Mouse (Mus musculus): ENCODE measurements at regions not wholly inside any gene's neighbourhood (a gene's known extent, or its start where the extent isn't known, plus 50 kb on each side); places are given as distances from the start of the nearest gene placed in this dataset.
"Not testable (repeated sequence)": the region's sequence is repeated elsewhere in the genome, so short reads cannot be mapped to it uniquely, and the experiment has no call there.

DNA sequence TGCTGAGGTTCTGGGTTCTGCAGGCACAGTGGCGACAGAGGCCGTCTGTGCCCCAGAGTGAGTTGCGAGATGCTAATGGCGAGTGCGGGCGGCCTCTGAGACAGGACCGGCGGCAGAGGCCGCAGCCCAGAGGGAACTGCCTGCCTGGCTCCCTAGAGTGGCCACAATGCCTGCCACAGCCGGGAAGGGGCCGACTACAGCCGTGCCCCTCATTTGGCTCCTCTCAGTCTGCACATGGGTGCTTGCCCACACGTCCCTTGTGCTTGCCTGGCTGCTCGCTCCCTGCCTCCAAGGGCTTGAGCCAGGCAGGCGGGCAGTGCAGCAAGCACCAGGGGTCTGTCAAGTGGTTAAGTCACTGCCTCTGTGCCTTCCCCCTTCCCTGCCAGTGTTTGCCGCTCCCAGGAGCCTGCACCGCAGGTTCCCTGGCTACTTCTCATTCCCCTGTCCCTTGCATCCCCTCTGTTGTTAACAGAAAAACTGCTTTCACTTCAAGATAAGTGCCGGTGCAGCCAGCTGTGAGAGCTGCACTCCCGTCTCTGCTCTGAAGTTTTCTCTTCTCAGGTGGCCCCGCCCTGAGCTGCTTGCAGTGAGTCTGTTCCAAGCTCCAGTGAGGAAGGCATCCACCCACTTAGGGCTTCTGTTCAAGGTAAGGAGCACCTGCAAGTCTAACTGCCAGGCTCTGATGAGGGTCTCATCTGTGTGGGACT, 64.1 kb upstream of the Tgm3 start:
- ATAC-seq (replicated peaks; ENCODE audit: low read depth, poor library complexity, severe bottlenecking), result 0 out of 2 replicates have a peak, but pooled peaks have one; percentile 8

DNA sequence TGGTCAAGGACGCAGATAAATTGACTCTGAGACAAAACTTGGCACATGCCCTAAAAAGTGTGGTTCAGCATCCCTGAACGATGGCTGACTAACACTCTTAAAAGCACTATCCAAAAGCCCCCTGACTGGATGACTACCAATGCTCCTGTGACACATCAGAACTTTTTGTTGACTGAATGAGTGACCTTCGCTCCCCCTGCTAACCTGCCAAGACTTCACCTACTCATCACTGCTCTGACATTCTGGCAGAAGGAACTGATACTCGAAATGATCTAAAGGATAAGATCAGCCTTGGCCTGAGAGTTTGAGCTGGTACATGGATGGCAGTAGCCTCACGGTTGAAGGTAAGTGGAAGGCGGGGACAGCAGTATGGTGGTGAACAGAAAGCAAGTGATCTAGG, 62.4 kb upstream of the Tgm3 start:
- not testable (repeated sequence) for ATAC-seq (replicated peaks; ENCODE audit: low read depth, poor library complexity, severe bottlenecking)

DNA sequence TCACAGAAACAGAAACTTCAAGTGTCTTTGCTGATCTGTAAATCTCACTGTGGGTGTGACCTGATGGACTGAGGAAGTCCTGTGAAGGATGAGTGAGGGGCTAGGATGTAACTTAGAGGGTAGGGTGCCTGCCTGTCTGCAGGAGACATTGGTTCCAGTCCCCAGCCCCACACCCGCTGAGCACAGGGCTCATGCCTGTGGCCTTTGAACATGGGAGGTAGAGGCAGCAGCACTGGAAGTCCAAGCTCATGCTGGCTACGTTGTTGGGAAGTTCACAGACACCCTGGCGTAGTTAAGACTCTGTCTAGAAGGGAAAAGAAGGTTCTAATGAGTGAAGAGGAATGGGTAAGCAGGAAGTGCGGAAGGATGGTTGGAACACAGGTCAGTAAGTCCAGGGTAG, 59.7 kb upstream of the Tgm3 start:
- no peak for ATAC-seq (replicated peaks; ENCODE audit: low read depth, poor library complexity, severe bottlenecking)

DNA sequence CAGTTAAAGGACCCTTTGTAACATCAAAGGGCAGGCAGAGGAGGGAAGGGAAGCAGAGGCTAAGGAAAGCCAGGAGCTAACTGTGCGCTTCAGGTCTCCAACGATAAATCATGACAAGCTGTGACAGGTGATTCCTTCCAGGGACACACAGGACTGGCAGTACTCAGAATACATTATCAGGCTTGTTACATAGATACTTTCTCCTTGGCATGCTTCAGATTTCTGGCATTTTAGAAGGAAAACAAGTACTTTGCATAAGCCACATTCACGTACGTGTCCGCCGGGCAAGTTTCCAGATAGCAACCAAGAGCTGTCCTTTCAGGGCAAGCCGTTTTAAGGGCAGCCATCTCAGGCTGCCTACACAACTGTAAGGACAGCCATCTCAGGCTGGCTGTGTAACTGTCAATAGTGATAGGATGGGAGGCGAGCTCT, 56.9 kb upstream of the Tgm3 start:
- no peak for ATAC-seq (replicated peaks; ENCODE audit: low read depth, poor library complexity, severe bottlenecking)

DNA sequence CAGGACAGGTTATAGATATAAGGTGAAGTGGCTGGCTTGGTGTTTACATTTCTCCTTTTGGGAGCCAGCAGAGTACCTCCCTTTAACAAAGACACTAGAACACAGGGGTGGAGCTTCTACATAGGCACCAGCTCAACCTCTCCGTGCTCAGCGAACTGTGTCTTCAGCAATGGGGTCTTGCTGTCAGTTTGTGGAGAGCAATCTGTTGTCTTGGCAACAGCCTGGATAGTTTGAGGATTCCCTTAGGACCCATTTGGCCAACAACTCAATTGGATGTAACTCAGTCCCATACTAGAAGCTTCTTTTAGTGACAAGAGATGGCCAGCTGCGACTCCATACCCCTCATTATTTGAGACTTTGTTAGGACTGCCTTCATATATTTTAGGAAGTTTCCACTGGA, 54.0 kb upstream of the Tgm3 start:
- ATAC-seq (replicated peaks; ENCODE audit: low read depth, poor library complexity, severe bottlenecking), result no peak

DNA sequence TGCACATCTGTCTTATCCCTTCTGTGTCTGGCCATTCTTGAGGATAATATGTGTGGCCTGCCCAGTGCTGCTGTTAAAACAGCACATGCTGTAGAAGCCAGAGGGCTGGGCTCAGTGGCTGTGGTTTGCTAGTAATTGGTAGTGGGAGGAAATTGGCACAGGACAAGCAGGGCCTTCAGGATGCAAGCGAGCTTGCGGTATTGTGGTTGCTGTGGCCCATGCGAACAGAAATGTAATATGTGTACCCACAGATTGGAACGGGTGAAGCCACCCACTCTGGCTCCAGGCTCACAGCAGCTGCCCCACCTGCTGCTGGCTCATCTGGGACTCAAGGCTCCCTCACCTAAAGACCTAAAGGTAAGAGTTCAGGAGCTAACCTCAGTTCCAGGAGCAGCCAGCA, 51.8 kb upstream of the Tgm3 start:
- ATAC-seq (replicated peaks; ENCODE audit: low read depth, poor library complexity, severe bottlenecking), result peak; percentile 99

DNA sequence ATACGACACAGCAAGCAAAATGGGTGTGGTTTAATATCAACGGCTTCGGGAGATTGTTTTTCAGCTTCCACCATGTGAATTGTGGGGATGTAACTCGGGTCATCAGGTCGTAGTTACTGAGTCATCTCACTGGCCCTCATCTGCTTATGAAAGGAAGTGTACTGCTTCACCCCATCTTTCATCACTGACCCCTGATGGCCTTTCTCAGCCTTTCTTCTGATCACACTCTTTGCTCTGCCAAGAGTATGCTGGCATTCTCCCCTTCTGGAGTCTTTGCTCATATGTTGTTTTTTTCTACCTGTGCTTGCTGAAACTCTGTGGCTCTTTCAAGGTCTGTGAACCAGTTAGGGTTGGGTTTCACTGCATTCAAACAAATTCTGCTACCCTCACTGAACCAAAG, 50.6 kb upstream of the Tgm3 start:
- no peak for ATAC-seq (replicated peaks; ENCODE audit: low read depth, poor library complexity, severe bottlenecking)
